Mouse (Mus musculus): Measurements from ENCODE around the gene Rai14.

DNA sequence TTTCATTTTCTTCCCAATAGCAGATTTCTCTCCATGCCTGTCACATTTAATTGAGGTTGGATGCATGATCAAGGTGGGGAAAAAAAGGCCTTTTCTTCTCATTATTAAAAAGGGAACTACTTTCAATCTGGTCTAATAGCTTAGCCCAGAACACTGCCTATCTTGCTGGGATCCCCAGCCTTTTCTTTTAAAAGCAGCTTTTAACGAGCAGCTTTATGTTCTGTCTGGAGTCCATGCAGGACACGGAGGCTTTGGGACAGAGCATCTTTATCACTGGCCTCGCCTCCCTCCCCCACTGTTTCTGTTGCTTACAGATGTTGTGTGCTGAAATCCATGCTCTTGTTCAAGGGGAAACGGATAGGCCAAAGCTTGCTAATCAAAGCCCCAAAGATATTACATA, 32.8 kb upstream of the Rai14 start:
- TF ChIP-seq CTCF (IDR thresholded peaks at IDR 0.05 in 2 of 3, conservative IDR thresholded peaks at IDR 0.05 in 1 of 3; ENCODE audit: control insufficient read depth in 1 of 3, insufficient read depth in 1 of 3, low read depth in 2 of 3, low read length in 3 of 3, poor library complexity in 1 of 3, severe bottlenecking in 1 of 3) (no peak), POLR2A (IDR thresholded peaks at IDR 0.05; ENCODE audit: control insufficient read depth in 1 of 2, insufficient read depth in 1 of 2, low read depth in 1 of 2, low read length in 2 of 2, poor library complexity in 1 of 2) (no peak), EP300 (IDR thresholded peaks at IDR 0.05; ENCODE audit: low read depth in 1 of 2, low read length in 2 of 2) (no peak), JUND (IDR thresholded peaks at IDR 0.05; ENCODE audit: low read depth, low read length) (no peak), ZNF384 (IDR thresholded peaks at IDR 0.05; ENCODE audit: low read depth, low read length) (no peak), SMC3 (IDR thresholded peaks at IDR 0.05; ENCODE audit: low read depth, low read length) (no peak), KAT2A (conservative IDR thresholded peaks at IDR 0.05; ENCODE audit: low read depth, low read length) (no peak), POLR2AphosphoS2 (IDR thresholded peaks at IDR 0.05; ENCODE audit: low read length) (no peak), ETS1 (IDR thresholded peaks at IDR 0.05; ENCODE audit: low read depth, low read length) (no peak)

Measured in MEL (cell line).